Mouse (Mus musculus): ENCODE measurements around the gene Acadvl.

DNA sequence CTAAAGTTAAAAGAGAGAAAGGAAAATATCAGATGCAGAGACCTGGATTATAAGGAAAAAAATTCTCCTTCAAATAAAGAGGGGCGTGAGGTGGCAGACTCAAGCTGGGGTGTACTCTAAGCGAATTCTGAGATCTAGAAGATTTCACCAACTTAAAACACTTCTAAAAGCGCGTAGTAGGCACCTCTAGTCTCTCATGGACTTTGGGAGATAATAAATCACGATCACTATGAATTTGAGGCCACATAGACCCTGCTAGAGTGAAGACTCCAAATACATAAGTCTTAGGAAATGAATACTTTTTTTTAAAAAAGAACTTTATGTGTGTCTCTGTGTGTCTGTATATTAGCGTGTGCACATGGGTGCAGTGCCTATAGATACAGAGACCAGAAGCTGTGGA is 466 bp upstream of the Acadvl start:
- TF ChIP-seq CTCF (conservative IDR thresholded peaks at IDR 0.05; ENCODE audit: low read length), result no peak
- TF ChIP-seq NANOG (IDR thresholded peaks at IDR 0.05; ENCODE audit: borderline replicate concordance, low read length), result no peak
- TF ChIP-seq POU5F1 (IDR thresholded peaks at IDR 0.05; ENCODE audit: borderline replicate concordance, low read length), result no peak
